ENCODE assay signal across 40 mouse cellular contexts in the genomic region with DNA sequence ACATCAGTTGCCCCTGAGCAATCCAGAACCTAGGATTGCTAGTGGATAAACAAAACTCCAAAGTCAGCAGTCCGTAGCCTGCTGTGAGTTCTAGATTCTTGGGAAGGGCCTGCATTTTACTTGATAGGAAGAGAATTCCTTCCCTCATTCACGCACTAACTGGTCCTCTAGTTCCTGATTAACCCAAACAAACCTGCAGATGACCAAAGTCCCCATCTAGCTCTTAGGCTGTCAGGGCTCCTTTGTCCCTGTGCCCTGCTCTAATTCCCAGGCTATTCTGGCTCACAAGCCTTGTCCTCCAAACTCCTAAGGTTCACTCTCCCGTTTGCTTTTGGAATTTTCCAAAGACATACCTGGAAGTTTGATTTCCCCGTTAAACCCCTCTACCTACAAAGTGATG. TPM values are rescaled to one million over a fixed set of nuclear protein-coding genes. Genes with fewer than 3 reads are reported as not detected.
DNase-seq lines count a peak whose midpoint lies in the region; ATAC-seq and TF ChIP-seq lines count a peak whose summit lies in the region.
"Had no signal": no experiment of that assay in that cellular context is flagged by ENCODE, and none has a peak within 500 bp of the region (broad histone marks: within the 10 kb centered on the region; RNA-seq: fewer than 3 reads in every experiment).

No protein-coding gene starts in this region.

- no peak overlapping the region for H3K4me3 ChIP-seq in liver, adult 2 months (ENCODE audit: insufficient read depth, low read depth, low read length)
- H3K4me3 ChIP-seq in liver, embryonic 12.5 days, result no peak overlapping the region
- H3K4me3 ChIP-seq in kidney, embryonic 16.5 days (ENCODE audit: low read length), result no peak overlapping the region
- H3K4me3 ChIP-seq: embryonic facial prominence, embryonic 10.5 days; embryonic facial prominence, embryonic 15.5 days; forebrain, embryonic 15.5 days; gastrocnemius, adult 2 months; heart, adult 2 months; heart, embryonic 12.5 days; hindbrain, embryonic 15.5 days; layer of hippocampus, adult 2 months; limb, embryonic 13.5 days; midbrain, embryonic 10.5 days; midbrain, embryonic 15.5 days; neural tube, embryonic 15.5 days; stomach, embryonic 15.5 days had no signal

- ATAC-seq in liver, embryonic 12.5 days, result no peak
- ATAC-seq in kidney, embryonic 16.5 days (ENCODE audit: low FRiP score, low TSS enrichment), result no peak
- ATAC-seq: forebrain, embryonic 15.5 days; midbrain, embryonic 15.5 days had no signal

- H3K36me3 ChIP-seq in liver, adult 2 months (ENCODE audit: control insufficient read depth, insufficient read depth, low read length), result 0 out of 2 replicates have a peak, but pooled peaks cover 2% of the 10 kb centered on the region
- H3K36me3 ChIP-seq in liver, embryonic 12.5 days, result peaks cover 39% of the 10 kb centered on the region
- H3K36me3 ChIP-seq in kidney, embryonic 16.5 days (ENCODE audit: insufficient read depth, low read length), result peaks cover 35% of the 10 kb centered on the region
- H3K36me3 ChIP-seq: embryonic facial prominence, embryonic 15.5 days; forebrain, embryonic 15.5 days; hindbrain, embryonic 15.5 days; midbrain, embryonic 15.5 days; neural tube, embryonic 15.5 days had no signal

- no peaks in the 10 kb centered on the region for H3K27me3 ChIP-seq in liver, adult 2 months (ENCODE audit: control insufficient read depth, insufficient read depth, low read length)
- H3K27me3 ChIP-seq in liver, embryonic 12.5 days (replicated peaks), result no peaks in the 10 kb centered on the region
- no peaks in the 10 kb centered on the region for H3K27me3 ChIP-seq in kidney, embryonic 16.5 days (ENCODE audit: insufficient read depth, low read length)
- H3K27me3 ChIP-seq: embryonic facial prominence, embryonic 15.5 days; forebrain, embryonic 15.5 days; heart, embryonic 12.5 days; hindbrain, embryonic 15.5 days; limb, embryonic 13.5 days; midbrain, embryonic 15.5 days; neural tube, embryonic 15.5 days; stomach, embryonic 15.5 days had no signal

- peaks cover 28% of the 10 kb centered on the region for H3K4me1 ChIP-seq in liver, adult 2 months (ENCODE audit: control insufficient read depth, insufficient read depth, low read length)
- peaks cover 26% of the 10 kb centered on the region for H3K4me1 ChIP-seq in liver, embryonic 12.5 days
- H3K4me1 ChIP-seq in kidney, embryonic 16.5 days (ENCODE audit: insufficient read depth, low read length), result peaks cover 62% of the 10 kb centered on the region
- H3K4me1 ChIP-seq: embryonic facial prominence, embryonic 15.5 days; forebrain, embryonic 15.5 days; hindbrain, embryonic 15.5 days; midbrain, embryonic 15.5 days; neural tube, embryonic 15.5 days had no signal

- no peak overlapping the region for H3K4me2 ChIP-seq in liver, embryonic 12.5 days
- H3K4me2 ChIP-seq in kidney, embryonic 16.5 days (replicated peaks; ENCODE audit: low read depth, low read length), result no peak overlapping the region
- H3K4me2 ChIP-seq: embryonic facial prominence, embryonic 15.5 days; forebrain, embryonic 15.5 days; heart, embryonic 12.5 days; hindbrain, embryonic 15.5 days; limb, embryonic 13.5 days; lung, embryonic 14.5 days; midbrain, embryonic 15.5 days; neural tube, embryonic 15.5 days; stomach, embryonic 15.5 days had no signal

- TF ChIP-seq POLR2A in liver, adult 2 months (IDR thresholded peaks at IDR 0.05; ENCODE audit: extremely low read depth, insufficient read depth, low read length), result no peak

- no peak overlapping the region for H3K9ac ChIP-seq in liver, adult 2 months (ENCODE audit: low read depth, low read length)
- H3K9ac ChIP-seq in liver, embryonic 12.5 days, result no peak overlapping the region
- no peak overlapping the region for H3K9ac ChIP-seq in kidney, embryonic 16.5 days (replicated peaks; ENCODE audit: low read length)
- H3K9ac ChIP-seq: embryonic facial prominence, embryonic 15.5 days; forebrain, embryonic 15.5 days; heart, embryonic 12.5 days; hindbrain, embryonic 15.5 days; limb, embryonic 13.5 days; liver, embryonic 14.5 days; lung, embryonic 14.5 days; midbrain, embryonic 15.5 days; neural tube, embryonic 15.5 days; stomach, embryonic 15.5 days had no signal

- intact Hi-C loops in heart, postnatal 14 days (cut with DNase I), result no loop called here

- peak overlapping the region; percentile 71 for H3K27ac ChIP-seq in liver, adult 2 months (replicated peaks; ENCODE audit: insufficient read depth, low read depth, low read length)
- H3K27ac ChIP-seq in liver, embryonic 12.5 days, result no peak overlapping the region
- peak overlapping the region; percentile 91; the same call in 1 of the 2 replicates for H3K27ac ChIP-seq in kidney, embryonic 16.5 days (ENCODE audit: low read length)
- H3K27ac ChIP-seq: embryonic facial prominence, embryonic 10.5 days; embryonic facial prominence, embryonic 15.5 days; forebrain, embryonic 15.5 days; gastrocnemius, adult 2 months; heart, adult 2 months; hindbrain, embryonic 15.5 days; layer of hippocampus, adult 2 months; limb, embryonic 13.5 days; liver, embryonic 14.5 days; midbrain, embryonic 10.5 days; midbrain, embryonic 15.5 days; neural tube, embryonic 15.5 days; stomach, embryonic 15.5 days had no signal

- peak; percentile 61 for DNase-seq in heart, adult 11 months
- no peak for DNase-seq in heart, postnatal 14 days
- peak; percentile 87 for DNase-seq in liver, adult 2 months (ENCODE audit: extremely low read depth, low read depth, low spot score)
- DNase-seq in yolk sac, embryonic 10.5 days (ENCODE audit: low spot score), result peak; percentile 64
- DNase-seq in frontal cortex, postnatal 10 days (ENCODE audit: low spot score in 2 of 2), result no peak
- no peak for DNase-seq in testis, postnatal 10 days (ENCODE audit: low spot score)
- DNase-seq: adrenal gland, adult 8-10 months; cerebellum, adult 2 months; cerebellum, postnatal 14 days; gastrocnemius, adult 2 months; gastrocnemius, postnatal 36 days; heart, adult 2 months; lung, embryonic 14.5 days; lung, postnatal 14 days; retina, postnatal 1 day; right cerebral cortex, postnatal 25 days; thymus, postnatal 36 days had no signal

- TF ChIP-seq CTCF in liver, adult 2 months (IDR thresholded peaks at IDR 0.05; ENCODE audit: low read depth, low read length), result no peak

- WGBS in liver, adult 2 months, result 35% methylated on average over 4 of the region's 4 CpGs
- WGBS in liver, embryonic 12.5 days (ENCODE audit: insufficient replicate concordance), result 76% methylated on average over 4 of the region's 4 CpGs
- 77% methylated on average over 4 of the region's 4 CpGs for WGBS in kidney, embryonic 16.5 days

- H3K79me2 ChIP-seq in liver, adult 2 months (ENCODE audit: control insufficient read depth, insufficient read depth, low read length), result peaks cover 5% of the 10 kb centered on the region; the same call in 1 of the 2 replicates

- no peaks in the 10 kb centered on the region for H3K9me3 ChIP-seq in liver, embryonic 12.5 days (replicated peaks)
- H3K9me3 ChIP-seq in kidney, embryonic 16.5 days (ENCODE audit: low read length), result peaks cover 4% of the 10 kb centered on the region
- H3K9me3 ChIP-seq: embryonic facial prominence, embryonic 10.5 days; embryonic facial prominence, embryonic 15.5 days; forebrain, embryonic 15.5 days; G1E; heart, embryonic 12.5 days; hindbrain, embryonic 15.5 days; limb, embryonic 13.5 days; midbrain, embryonic 10.5 days; midbrain, embryonic 15.5 days; neural tube, embryonic 15.5 days; stomach, embryonic 15.5 days had no signal

RNA-seq across cellular contexts. Expression of a gene that starts 2.8 kb away (rescaled TPM):
- total RNA-seq in heart, postnatal 14 days (2021), result 10 to 100 TPM; 25.2 to 26.8 TPM
- total RNA-seq in liver, adult 2 months (2014; rRNA removed), result 27.4 and 51.6 TPM in 2 replicates
- polyA plus RNA-seq in liver, adult 2 months (2012; rRNA removed), result 13.6 and 13.9 TPM in 2 replicates
- polyA plus RNA-seq in liver, embryonic 12.5 days (2016; fragmentation: Nextera tagmentation; extraction: Ambion mirVana), result 0.38 and 0.76 TPM in 2 replicates
- 42.7 and 47.8 TPM in 2 replicates for polyA plus RNA-seq in kidney, embryonic 16.5 days (2015; fragmentation: Nextera tagmentation; extraction: Ambion mirVana)

RNA-seq across cellular contexts. Expression of a gene that starts 23.1 kb away (rescaled TPM):
- 10 to 100 TPM; 11.7 to 11.8 TPM for total RNA-seq in heart, postnatal 14 days (2021)
- 13.5 and 18.3 TPM in 2 replicates for total RNA-seq in liver, adult 2 months (2014; rRNA removed)
- 7.1 and 9.9 TPM in 2 replicates for polyA plus RNA-seq in liver, adult 2 months (2012; rRNA removed)
- polyA plus RNA-seq in liver, embryonic 12.5 days (2016; fragmentation: Nextera tagmentation; extraction: Ambion mirVana), result 23.1 and 23.8 TPM in 2 replicates
- 82.2 and 82.5 TPM in 2 replicates for polyA plus RNA-seq in kidney, embryonic 16.5 days (2015; fragmentation: Nextera tagmentation; extraction: Ambion mirVana)

RNA-seq across cellular contexts. Expression of a gene that starts 36.5 kb away (rescaled TPM):
- not detected for total RNA-seq in heart, postnatal 14 days (2021)
- not detected in 2 replicates for total RNA-seq in liver, adult 2 months (2014; rRNA removed)
- polyA plus RNA-seq in liver, adult 2 months (2012; rRNA removed), result not detected in 2 replicates
- not detected in 2 replicates for polyA plus RNA-seq in liver, embryonic 12.5 days (2016; fragmentation: Nextera tagmentation; extraction: Ambion mirVana)
- not detected in 2 replicates for polyA plus RNA-seq in kidney, embryonic 16.5 days (2015; fragmentation: Nextera tagmentation; extraction: Ambion mirVana)
- total RNA-seq: adrenal gland, adult 8-10 months; adrenal gland, postnatal 4 days; gastrocnemius, adult 2 months; gastrocnemius, postnatal 36 days; heart, adult 2 months; hematopoietic stem cell, adult 5-6 weeks; layer of hippocampus, adult 2 months; layer of hippocampus, postnatal 25 days; left cerebral cortex, adult 8-10 months; left cerebral cortex, postnatal 36 days had no signal
- polyA plus RNA-seq: cerebellum, adult 2 months; embryonic facial prominence, embryonic 10.5 days; embryonic facial prominence, embryonic 15.5 days; forebrain, embryonic 15.5 days; frontal cortex, adult 2 months; G1E; heart, adult 2 months; heart, embryonic 12.5 days; heart, postnatal 0 days; hindbrain, embryonic 15.5 days; intestine, embryonic 14.5 days; limb, embryonic 13.5 days; liver, embryonic 14.5 days; lung, embryonic 14.5 days; midbrain, embryonic 10.5 days; midbrain, embryonic 15.5 days; neural tube, embryonic 15.5 days; stomach, embryonic 15.5 days had no signal

Comparison
In these comparisons a context has a peak if more than half of its experiments do, and no peak if none do; other contexts are left out.
1. DNase-seq: peak in heart, adult 11 months (single experiment), liver, adult 2 months (single experiment) and yolk sac, embryonic 10.5 days (single experiment); none in heart, postnatal 14 days (0 of 2), frontal cortex, postnatal 10 days (0 of 2) and testis, postnatal 10 days (single experiment).